20 mouse cellular contexts compared by ENCODE assay signal in genomic region chr13:95343470-95343869, GRCm38 (mm10). TPM values are rescaled to one million over a fixed set of nuclear protein-coding genes. Genes with fewer than 3 reads are reported as not detected.
DNase-seq lines count a peak whose midpoint lies in the region; ATAC-seq and TF ChIP-seq lines count a peak whose summit lies in the region.
"Had no signal": no experiment of that assay in that cellular context is flagged by ENCODE, and none has a peak within 500 bp of the region (broad histone marks: within the 10 kb centered on the region; RNA-seq: fewer than 3 reads in every experiment).

No protein-coding gene starts in this region.

- in situ Hi-C loops in Patski (cut with MboI; ENCODE audit: low pct_unique_long_range_greater_than_20kb), result no loop called here

- DNase-seq in lung, postnatal 36 days, result peak; percentile 22
- DNase-seq in lung, postnatal 4 days, result no peak
- peak; percentile 2 for DNase-seq in Patski (ENCODE audit: low read depth, low spot score)
- DNase-seq in embryo, embryonic 10 days (ENCODE audit: low spot score), result no peak
- no peak for DNase-seq in B cell, adult 2 months
- no peak for DNase-seq in kidney, adult 11 months
- DNase-seq: adrenal gland, adult 8-10 months; adrenal gland, postnatal 25 days; cerebellum, adult 11-12 months; cerebellum, adult 8-10 months; cerebellum, postnatal 10 days; gastrocnemius, postnatal 10 days; gastrocnemius, postnatal 36 days; heart, adult 11 months had no signal

- POLR2A ChIA-PET in Patski (lab: Charles Lee), result interaction anchor here (0.9 kb wide), 1 partner anchor 18 kb away, joined by 4 read pairs; no protein-coding TSS in a partner anchor

- no peak for ATAC-seq in Patski
- 0 out of 2 replicates have a peak, but pooled peaks have one; percentile 27 for ATAC-seq in megakaryocyte-erythroid progenitor cell, adult 5-6 weeks (replicated peaks; ENCODE audit: low FRiP score, low TSS enrichment, poor library complexity, severe bottlenecking)
- ATAC-seq: activated CD4-positive, CD25-positive, alpha-beta regulatory T cell, adult 4 months; forebrain, embryonic 15.5 days had no signal

- TF ChIP-seq CTCF in Patski (IDR thresholded peaks at IDR 0.05), result no peak

- CTCF ChIA-PET in Patski (lab: Charles Lee), result interaction anchor here (0.7 to 2.3 kb wide), 5 partner anchors 10 to 325 kb away, joined by 3 to 7 read pairs (median 4); no protein-coding TSS in a partner anchor

- H3K27me3 ChIP-seq in Patski, result no peaks in the 10 kb centered on the region
- H3K27me3 ChIP-seq: embryonic facial prominence, embryonic 13.5 days; forebrain, embryonic 12.5 days; forebrain, embryonic 15.5 days; hindbrain, embryonic 15.5 days had no signal

RNA-seq across cellular contexts. Expression of gene Zbed3, which starts 20.1 kb away (rescaled TPM):
- polyA plus RNA-seq in Patski (2021), result 47.2 TPM
- total RNA-seq in megakaryocyte-erythroid progenitor cell, adult 5-6 weeks (2014; fragmentation: Nextera tagmentation), result 13.3 and 15.1 TPM in 2 replicates
- 0.76 and 2.6 TPM in 2 replicates for total RNA-seq in megakaryocyte-erythroid progenitor cell, adult 5-6 weeks (2017)

RNA-seq across cellular contexts. Expression of gene Aggf1, which starts 31.7 kb away (rescaled TPM):
- polyA plus RNA-seq in Patski (2021), result 46.6 TPM
- 53.1 and 58.0 TPM in 2 replicates for total RNA-seq in megakaryocyte-erythroid progenitor cell, adult 5-6 weeks (2014; fragmentation: Nextera tagmentation)
- 69.0 and 72.8 TPM in 2 replicates for total RNA-seq in megakaryocyte-erythroid progenitor cell, adult 5-6 weeks (2017)

Comparison
In these comparisons a context has a peak if more than half of its experiments do, and no peak if none do; other contexts are left out.
1. DNase-seq: peak in lung, postnatal 36 days (single experiment) and Patski (single experiment); none in lung, postnatal 4 days (0 of 2), embryo, embryonic 10 days (single experiment), B cell, adult 2 months (0 of 2) and kidney, adult 11 months (single experiment).